Mouse (Mus musculus) liver, postnatal 0 days (tissue): ENCODE measurements around the gene Fam19a4. TPM values are rescaled to one million over a fixed set of nuclear protein-coding genes. Genes with fewer than 3 reads are reported as not detected.

Experiments used
- ATAC-seq: fragments of 200-750 bp; cut with Nextera tagmentation; 2 replicates; pipeline ENCODE4 v1.8.0; 2017; ENCODE audit warnings: mild to moderate bottlenecking, moderate library complexity
- DNase-seq: peaks from one replicate; pipeline ENCODE4 v3.0.0-alpha.2; 2016
- H3K27ac ChIP-seq: fragments of 300-500 bp; sonication (generic); 2 replicates; pipeline ENCODE4 v1.5.1; 2014; ENCODE audit warnings: antibody characterized with exemption, moderate library complexity, mild to moderate bottlenecking, low read depth
- H3K27me3 ChIP-seq: fragments of 300-500 bp; sonication (generic); 2 replicates; pipeline ENCODE4 v1.6.1; 2014; ENCODE audit warnings: low read length, control low read depth, mixed read lengths; ENCODE audit not compliant: insufficient read depth
- H3K36me3 ChIP-seq: fragments of 300-500 bp; sonication (generic); replicated peaks from 2 replicates; pipeline ENCODE4 v1.6.1; 2014; ENCODE audit warnings: mild to moderate bottlenecking, control low read depth, low read length, moderate library complexity, mixed read lengths; ENCODE audit not compliant: insufficient read depth
- H3K4me1 ChIP-seq: fragments of 300-500 bp; sonication (generic); 2 replicates; pipeline ENCODE4 v1.6.1; 2014; ENCODE audit warnings: antibody characterized with exemption, mild to moderate bottlenecking, control low read depth; ENCODE audit not compliant: insufficient read depth
- H3K4me2 ChIP-seq: fragments of 300-500 bp; sonication (generic); 2 replicates; pipeline ENCODE4 v1.6.1; 2014; ENCODE audit warnings: low read depth, mild to moderate bottlenecking, low read length, moderate library complexity, mixed read lengths
- H3K4me3 ChIP-seq: fragments of 300-500 bp; sonication (generic); 2 replicates; pipeline ENCODE4 v1.5.1; 2014; ENCODE audit warnings: low read depth, low read length
- H3K9ac ChIP-seq: fragments of 300-500 bp; sonication (generic); replicated peaks from 2 replicates; pipeline ENCODE4 v1.6.1; 2014; ENCODE audit warnings: mild to moderate bottlenecking, moderate library complexity
- H3K9me3 ChIP-seq: fragments of 300-500 bp; sonication (generic); 2 replicates; pipeline ENCODE4 v1.6.1; 2016; ENCODE audit warnings: mild to moderate bottlenecking, control low read depth, low read length, mixed read lengths
- CTCF ChIP-seq: sonication (generic); IDR thresholded peaks from 2 replicates; pipeline ENCODE4 v1.5.1; 2016; ENCODE audit warnings: antibody characterized with exemption, low read depth
- EP300 ChIP-seq: IDR thresholded peaks from 2 replicates; pipeline ENCODE4 v1.6.1; 2016; ENCODE audit warnings: antibody characterized with exemption, low read depth, mild to moderate bottlenecking
- WGBS: fragments of 180-500 bp; shearing (Covaris S2); extraction: QIAGEN DNeasy Blood & Tissue Kit; methylation state at CpG from one replicate; pipeline ENCODE4 v1.1.7; 2014; ENCODE audit not compliant: insufficient replicate concordance; 5-methylcytosine and 5-hydroxymethylcytosine counted together
- polyA plus RNA-seq: library from polyadenylated mRNA; unstranded; fragments of >200 nt; fragmentation: Nextera tagmentation; extraction: Ambion mirVana; gene quantifications from 2 replicates; pipeline ENCODE4 v1.2.1, GENCODE M21; 2015

The Fam19a4 gene
- polyA plus RNA-seq, 1 experiment from 2014 or later, result not detected

- H3K36me3 ChIP-seq, result no peaks in the 10 kb centered on the region
- H3K9me3 ChIP-seq, result no peaks in the 10 kb centered on the region
- no peak overlapping the region for H3K4me2 ChIP-seq
- peaks cover 6% of the 10 kb centered on the region; the same call in 1 of the 2 replicates for H3K27me3 ChIP-seq
- TF ChIP-seq EP300 (no peak), CTCF (no peak)
- H3K4me3 ChIP-seq, result no peak overlapping the region
- H3K9ac ChIP-seq, result no peak overlapping the region
- H3K4me1 ChIP-seq, result no peaks in the 10 kb centered on the region
- no peak overlapping the region for H3K27ac ChIP-seq
- no peak for DNase-seq
- no peak for ATAC-seq
- 21% methylated on average over 12 of the region's 12 CpGs for WGBS
These were observed 41.2 kb upstream of the Fam19a4 start for GRCm38 (mm10) chr6:97101190-97101957.

- 90% methylated on average over 2 of the region's 2 CpGs for WGBS
- DNase-seq (no peak), ATAC-seq (no peak)
- Histone ChIP-seq H3K27ac (no peak overlapping the region), H3K36me3 (no peaks in the 10 kb centered on the region), H3K9me3 (no peaks in the 10 kb centered on the region), H3K27me3 (no peaks in the 10 kb centered on the region), H3K4me2 (no peak overlapping the region), H3K4me1 (no peaks in the 10 kb centered on the region), H3K9ac (no peak overlapping the region), H3K4me3 (no peak overlapping the region)
- no peak for TF ChIP-seq EP300
- TF ChIP-seq CTCF, result no peak
These were observed 22.1 kb upstream of the Fam19a4 start for GRCm38 (mm10) chr6:97082336-97082735.

- H3K4me1 ChIP-seq, result no peaks in the 10 kb centered on the region
- H3K36me3 ChIP-seq, result no peaks in the 10 kb centered on the region
- TF ChIP-seq CTCF (no peak), EP300 (no peak)
- no peak overlapping the region for H3K4me3 ChIP-seq
- WGBS, result 51% methylated on average over 9 of the region's 9 CpGs
- ATAC-seq, result no peak
- H3K9ac ChIP-seq, result no peak overlapping the region
- H3K4me2 ChIP-seq, result no peak overlapping the region
- H3K27ac ChIP-seq, result no peak overlapping the region
- no peaks in the 10 kb centered on the region for H3K27me3 ChIP-seq
- DNase-seq, result no peak
- no peaks in the 10 kb centered on the region for H3K9me3 ChIP-seq
These were observed 19.8 kb upstream of the Fam19a4 start for GRCm38 (mm10) chr6:97080016-97080415.

- H3K36me3 ChIP-seq, result no peaks in the 10 kb centered on the region
- H3K27me3 ChIP-seq, result peaks cover 32% of the 10 kb centered on the region
- no peak overlapping the region for H3K27ac ChIP-seq
- TF ChIP-seq CTCF (no peak), EP300 (no peak)
- H3K9ac ChIP-seq, result no peak overlapping the region
- DNase-seq, result no peak
- H3K4me2 ChIP-seq, result peak overlapping the region; percentile 45
- WGBS, result 4% methylated on average over 10 of the region's 10 CpGs
- ATAC-seq, result no peak
- H3K4me1 ChIP-seq, result no peaks in the 10 kb centered on the region
- 0 out of 2 replicates have a peak overlapping the region, but pooled peaks have one; percentile 10 for H3K4me3 ChIP-seq
- no peaks in the 10 kb centered on the region for H3K9me3 ChIP-seq
These were observed 614 bp downstream of the Fam19a4 start for GRCm38 (mm10) chr6:97059599-97059998.

GRCm38 (mm10) chr6:97052196-97052770 is 7.9 kb downstream of the Fam19a4 start:
- DNase-seq (no peak), ATAC-seq (no peak)
- Histone ChIP-seq H3K36me3 (no peaks in the 10 kb centered on the region), H3K4me1 (no peaks in the 10 kb centered on the region), H3K9ac (no peak overlapping the region), H3K27me3 (peaks cover 2% of the 10 kb centered on the region; the same call in 1 of the 2 replicates), H3K27ac (no peak overlapping the region), H3K4me2 (no peak overlapping the region), H3K4me3 (no peak overlapping the region), H3K9me3 (no peaks in the 10 kb centered on the region)
- WGBS, result 69% methylated on average over 8 of the region's 8 CpGs
- TF ChIP-seq EP300 (no peak), CTCF (no peak)

GRCm38 (mm10) chr6:97048403-97048802 is 11.8 kb downstream of the Fam19a4 start:
- Histone ChIP-seq H3K4me1 (no peaks in the 10 kb centered on the region), H3K27ac (no peak overlapping the region), H3K4me3 (no peak overlapping the region), H3K4me2 (no peak overlapping the region), H3K27me3 (peaks cover 2% of the 10 kb centered on the region; the same call in 1 of the 2 replicates), H3K36me3 (no peaks in the 10 kb centered on the region), H3K9me3 (no peaks in the 10 kb centered on the region), H3K9ac (no peak overlapping the region)
- ATAC-seq (no peak), DNase-seq (peak; percentile 16)
- 31% methylated on average over 4 of the region's 4 CpGs for WGBS
- TF ChIP-seq CTCF (no peak), EP300 (no peak)
